8 mouse cellular contexts compared by ENCODE assay signal in genomic region chr3:9608441-9608905, GRCm38 (mm10). TPM values are rescaled to one million over a fixed set of nuclear protein-coding genes. Genes with fewer than 3 reads are reported as not detected.
DNase-seq lines count a peak whose midpoint lies in the region; ATAC-seq and TF ChIP-seq lines count a peak whose summit lies in the region.

No protein-coding gene starts in this region.

- H3K9me3 ChIP-seq in intestine, embryonic 15.5 days, result no peaks in the 10 kb centered on the region
- no peaks in the 10 kb centered on the region for H3K9me3 ChIP-seq in limb, embryonic 15.5 days
- no peaks in the 10 kb centered on the region for H3K9me3 ChIP-seq in midbrain, embryonic 13.5 days

- peak overlapping the region; percentile 82 for H3K9ac ChIP-seq in intestine, embryonic 15.5 days
- H3K9ac ChIP-seq in limb, embryonic 15.5 days, result peak overlapping the region; percentile 92
- peak overlapping the region; percentile 95 for H3K9ac ChIP-seq in midbrain, embryonic 13.5 days (replicated peaks)

- H3K27me3 ChIP-seq in intestine, embryonic 15.5 days (replicated peaks), result no peaks in the 10 kb centered on the region
- no peaks in the 10 kb centered on the region for H3K27me3 ChIP-seq in limb, embryonic 15.5 days
- peaks cover 3% of the 10 kb centered on the region; the same call in 1 of the 2 replicates for H3K27me3 ChIP-seq in midbrain, embryonic 13.5 days

- no peaks in the 10 kb centered on the region for H3K36me3 ChIP-seq in intestine, embryonic 15.5 days
- no peaks in the 10 kb centered on the region for H3K36me3 ChIP-seq in limb, embryonic 15.5 days
- H3K36me3 ChIP-seq in midbrain, embryonic 13.5 days, result no peaks in the 10 kb centered on the region

- H3K4me1 ChIP-seq in bone marrow macrophage, adult 2 months (ENCODE audit: control insufficient read depth, insufficient read depth, low read length), result peaks cover 22% of the 10 kb centered on the region
- peaks cover 24% of the 10 kb centered on the region for H3K4me1 ChIP-seq in intestine, embryonic 15.5 days (replicated peaks)
- H3K4me1 ChIP-seq in limb, embryonic 15.5 days, result peaks cover 47% of the 10 kb centered on the region
- peaks cover 39% of the 10 kb centered on the region for H3K4me1 ChIP-seq in midbrain, embryonic 13.5 days (replicated peaks)

- intact Hi-C loops in gastrocnemius, adult 2 months (cut with DNase I), result loop anchor here (5.0 kb wide), 1 partner anchor 86 kb away; no protein-coding TSS in a partner anchor

- TF ChIP-seq CTCF in gastrocnemius, adult 2 months (IDR thresholded peaks at IDR 0.05), result no peak
- no peak for TF ChIP-seq CTCF in bone marrow macrophage, adult 2 months (IDR thresholded peaks at IDR 0.05; ENCODE audit: low read depth, low read length)

- under 1% methylated on average over 16 of the region's 16 CpGs for WGBS in intestine, embryonic 15.5 days
- 1% methylated on average over 16 of the region's 16 CpGs for WGBS in limb, embryonic 15.5 days
- WGBS in midbrain, embryonic 13.5 days, result under 1% methylated on average over 16 of the region's 16 CpGs

- TF ChIP-seq POLR2A in bone marrow macrophage, adult 2 months (IDR thresholded peaks at IDR 0.05; ENCODE audit: borderline replicate concordance, low read depth, low read length), result no peak

- ATAC-seq in intestine, embryonic 15.5 days, result peak; percentile 53
- ATAC-seq in limb, embryonic 15.5 days (ENCODE audit: insufficient number of reproducible peaks, low FRiP score, low TSS enrichment, low read depth), result no peak; the same call in 1 of the 2 replicates
- peak; percentile 9 for ATAC-seq in midbrain, embryonic 13.5 days

- H3K4me2 ChIP-seq in intestine, embryonic 15.5 days (replicated peaks), result peak overlapping the region; percentile 77
- peak overlapping the region; percentile 76 for H3K4me2 ChIP-seq in limb, embryonic 15.5 days
- H3K4me2 ChIP-seq in midbrain, embryonic 13.5 days (replicated peaks), result peak overlapping the region; percentile 76

- H3K27ac ChIP-seq in gastrocnemius, adult 2 months, result peak overlapping the region; percentile 78
- H3K27ac ChIP-seq in bone marrow macrophage, adult 2 months (ENCODE audit: insufficient read depth, low read depth, low read length), result peak overlapping the region; percentile 52
- peak overlapping the region; percentile 95 for H3K27ac ChIP-seq in intestine, embryonic 15.5 days
- peak overlapping the region; percentile 94 for H3K27ac ChIP-seq in limb, embryonic 15.5 days
- peak overlapping the region; percentile 98 for H3K27ac ChIP-seq in midbrain, embryonic 13.5 days

- DNase-seq in gastrocnemius, adult 2 months, result no peak
- no peak for DNase-seq in gastrocnemius, postnatal 25 days
- peak; percentile 34 to 43 for DNase-seq in frontal cortex, postnatal 10 days (ENCODE audit: low spot score in 2 of 2)
- peak; percentile 44 for DNase-seq in telencephalon, adult 2 months (ENCODE audit: low read depth, low spot score)

- H3K4me3 ChIP-seq in gastrocnemius, adult 2 months, result peak overlapping the region; percentile 92
- H3K4me3 ChIP-seq in bone marrow macrophage, adult 2 months (ENCODE audit: insufficient read depth, low read length), result peak overlapping the region; percentile 100
- peak overlapping the region; percentile 88 for H3K4me3 ChIP-seq in intestine, embryonic 15.5 days (replicated peaks)
- H3K4me3 ChIP-seq in limb, embryonic 15.5 days, result peak overlapping the region; percentile 82
- peak overlapping the region; percentile 64 for H3K4me3 ChIP-seq in midbrain, embryonic 13.5 days (replicated peaks)

RNA-seq across cellular contexts. Expression of gene Zfp704, which starts 1.4 kb away (rescaled TPM):
- 1 to 10 TPM; 4.4 to 7.0 TPM for total RNA-seq in gastrocnemius, adult 2 months (2021)
- 1 to 10 TPM; 5.1 to 5.2 TPM for total RNA-seq in gastrocnemius, postnatal 25 days (2021)
- 10.5 TPM in 2 replicates for polyA plus RNA-seq in bone marrow macrophage, adult 2 months (2012; ENCODE audit: insufficient read depth, insufficient read length, missing spikeins)
- polyA plus RNA-seq in intestine, embryonic 15.5 days (2015; fragmentation: Nextera tagmentation; extraction: Ambion mirVana), result 6.0 and 6.3 TPM in 2 replicates
- 8.6 and 9.4 TPM in 2 replicates for polyA plus RNA-seq in limb, embryonic 15.5 days (2015; fragmentation: Nextera tagmentation; extraction: Ambion mirVana)
- 7.8 and 8.3 TPM in 2 replicates for polyA plus RNA-seq in midbrain, embryonic 13.5 days (2015; fragmentation: Nextera tagmentation; extraction: Ambion mirVana)

Comparison
In these comparisons a context has a peak if more than half of its experiments do, and no peak if none do; other contexts are left out.
1. DNase-seq: peak in frontal cortex, postnatal 10 days (2 of 2) and telencephalon, adult 2 months (single experiment); none in gastrocnemius, adult 2 months (single experiment) and gastrocnemius, postnatal 25 days (single experiment).
2. Peak in every context shown above with its lines, with median percentiles within 50 percentile points of each other: H3K27ac ChIP-seq, H3K4me3 ChIP-seq, H3K4me2 ChIP-seq and H3K9ac ChIP-seq.